Mouse (Mus musculus) layer of hippocampus, adult 8-10 months (tissue): ENCODE measurements around the gene Tyw3. TPM values are rescaled to one million over a fixed set of nuclear protein-coding genes. Genes with fewer than 3 reads are reported as not detected.
A peak's percentile ranks its signal among the peaks of the same experiment; 100 is the strongest.
"Not testable (repeated sequence)": the region's sequence is repeated elsewhere in the genome, so short reads cannot be mapped to it uniquely, and the experiment has no call there.

Experiments used
- DNase-seq, 2 experiments: peaks; one replicate each; pipeline ENCODE4 v3.0.0; 2022; ENCODE audit warnings: low spot score in 2 of 2
- total RNA-seq, 4 experiments: library from RNA; stranded (reverse); gene quantifications; 2 replicates each; pipeline ENCODE4 v1.2.4; 2022

The Tyw3 gene
- total RNA-seq: 10 to 100 TPM in 3 of 4 experiments, 1 to 10 TPM in 1; 9.0 to 12.2 (median 11.2) TPM

- DNase-seq: peak; percentile 89 to 98
Observed at GRCm38 (mm10) chr3:154596934-154597554, at the start of gene Tyw3. Tyw3 (minus strand) TSS chr3:154597104.

- no peak for DNase-seq
Observed at GRCm38 (mm10) chr3:154633091-154633490, 36.2 kb upstream of the Tyw3 start.

- DNase-seq: not testable (repeated sequence)
Observed at GRCm38 (mm10) chr3:154631281-154631680, 34.4 kb upstream of the Tyw3 start.

- DNase-seq: no peak
Observed at GRCm38 (mm10) chr3:154628284-154628683, 31.4 kb upstream of the Tyw3 start.

GRCm38 (mm10) chr3:154616106-154616505 is 19.2 kb upstream of the Tyw3 start:
- no peak for DNase-seq

GRCm38 (mm10) chr3:154615304-154615703 is 18.4 kb upstream of the Tyw3 start:
- DNase-seq: no peak

- DNase-seq: no peak
Observed at GRCm38 (mm10) chr3:154614771-154615170, 17.9 kb upstream of the Tyw3 start.

- DNase-seq: no peak
Observed at GRCm38 (mm10) chr3:154611888-154612287, 15.0 kb upstream of the Tyw3 start.

- DNase-seq: no peak
Observed at GRCm38 (mm10) chr3:154607896-154608295, 11.0 kb upstream of the Tyw3 start.

- DNase-seq: no peak
Observed at GRCm38 (mm10) chr3:154604871-154605270, 8.0 kb upstream of the Tyw3 start.

- DNase-seq: no peak
Observed at GRCm38 (mm10) chr3:154602141-154602540, 5.2 kb upstream of the Tyw3 start.

- DNase-seq: no peak
Observed at GRCm38 (mm10) chr3:154597561-154597960, 657 bp upstream of the Tyw3 start.

GRCm38 (mm10) chr3:154596488-154596933 is 393 bp downstream of the Tyw3 start, which contains the start of gene Cryz:
Cryz (plus strand) TSS chr3:154596711.
- DNase-seq: peak; percentile 90 to 96

- DNase-seq: no peak
Observed at GRCm38 (mm10) chr3:154594156-154594555, 2.7 kb downstream of the Tyw3 start.

- no peak for DNase-seq
Observed at GRCm38 (mm10) chr3:154593596-154593995, 3.3 kb downstream of the Tyw3 start.

- no peak for DNase-seq
Observed at GRCm38 (mm10) chr3:154591621-154592020, 5.3 kb downstream of the Tyw3 start.

- DNase-seq: no peak
Observed at GRCm38 (mm10) chr3:154590971-154591370, 5.9 kb downstream of the Tyw3 start.

GRCm38 (mm10) chr3:154584351-154584750 is 12.6 kb downstream of the Tyw3 start:
- DNase-seq: no peak

- DNase-seq: no peak
Observed at GRCm38 (mm10) chr3:154577895-154578294, 19.0 kb downstream of the Tyw3 start.

GRCm38 (mm10) chr3:154573666-154574065 is 23.2 kb downstream of the Tyw3 start:
- DNase-seq: no peak

GRCm38 (mm10) chr3:154572341-154572972 is 24.4 kb downstream of the Tyw3 start:
- DNase-seq: peak in 1 of 2 experiments; percentile 69

GRCm38 (mm10) chr3:154570786-154571185 is 26.1 kb downstream of the Tyw3 start:
- no peak for DNase-seq

GRCm38 (mm10) chr3:154570029-154570575 is 26.8 kb downstream of the Tyw3 start:
- no peak for DNase-seq
